Mouse (Mus musculus) mouse trophoblast stem cell (cell line): ENCODE measurements around the gene Cotl1.

Source experiments
- in situ Hi-C, 2 experiments: fragments of 300-500 bp; cut with MseI, MboI; formaldehyde crosslinking; loops; 2 replicates in 1 of 2; 3 replicates in 1 of 2; pipeline ENCODE4 v1.15.1; 2025

The Cotl1 gene

DNA sequence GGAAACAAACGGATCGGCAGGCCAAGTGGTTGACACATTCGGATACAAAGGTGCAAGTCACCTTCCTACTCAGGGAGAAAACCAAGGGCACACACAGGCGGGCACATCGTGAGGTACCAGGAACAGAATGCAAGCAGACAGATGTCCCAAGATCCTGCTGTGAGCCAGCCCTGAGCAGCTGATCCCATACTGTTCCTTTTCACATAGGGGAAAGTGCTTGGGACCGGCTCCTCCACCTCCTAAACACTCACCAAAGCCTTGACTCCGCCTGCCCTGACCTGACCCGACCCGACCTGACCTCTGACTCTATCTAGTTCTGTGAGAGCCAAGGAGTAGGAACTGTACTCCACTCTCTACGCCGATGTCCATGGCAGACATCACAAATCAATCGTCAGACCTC is 22.9 kb downstream of the Cotl1 start:
- in situ Hi-C loops, result no loop called here

DNA sequence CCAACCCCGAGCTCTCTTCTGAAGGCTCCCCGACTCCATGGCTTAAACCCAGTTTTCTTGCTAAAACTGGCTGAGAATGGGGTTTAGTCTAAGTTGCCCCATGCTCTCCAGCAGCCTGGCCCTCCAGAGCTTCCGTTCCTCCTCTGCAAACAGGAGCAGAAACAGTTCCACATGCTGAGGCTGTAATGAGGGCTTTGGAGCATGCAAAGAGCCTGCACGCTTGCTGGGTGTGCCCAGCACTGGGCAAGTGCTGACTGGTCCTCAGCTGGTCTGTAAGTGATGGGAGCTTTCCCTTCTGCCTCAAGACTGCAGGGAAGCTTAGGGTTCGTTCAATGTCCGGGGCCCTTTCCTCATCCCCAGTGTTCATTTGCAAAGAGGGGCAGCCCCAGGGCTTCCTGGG is 24.1 kb downstream of the Cotl1 start:
- in situ Hi-C loops, result no loop called here

DNA sequence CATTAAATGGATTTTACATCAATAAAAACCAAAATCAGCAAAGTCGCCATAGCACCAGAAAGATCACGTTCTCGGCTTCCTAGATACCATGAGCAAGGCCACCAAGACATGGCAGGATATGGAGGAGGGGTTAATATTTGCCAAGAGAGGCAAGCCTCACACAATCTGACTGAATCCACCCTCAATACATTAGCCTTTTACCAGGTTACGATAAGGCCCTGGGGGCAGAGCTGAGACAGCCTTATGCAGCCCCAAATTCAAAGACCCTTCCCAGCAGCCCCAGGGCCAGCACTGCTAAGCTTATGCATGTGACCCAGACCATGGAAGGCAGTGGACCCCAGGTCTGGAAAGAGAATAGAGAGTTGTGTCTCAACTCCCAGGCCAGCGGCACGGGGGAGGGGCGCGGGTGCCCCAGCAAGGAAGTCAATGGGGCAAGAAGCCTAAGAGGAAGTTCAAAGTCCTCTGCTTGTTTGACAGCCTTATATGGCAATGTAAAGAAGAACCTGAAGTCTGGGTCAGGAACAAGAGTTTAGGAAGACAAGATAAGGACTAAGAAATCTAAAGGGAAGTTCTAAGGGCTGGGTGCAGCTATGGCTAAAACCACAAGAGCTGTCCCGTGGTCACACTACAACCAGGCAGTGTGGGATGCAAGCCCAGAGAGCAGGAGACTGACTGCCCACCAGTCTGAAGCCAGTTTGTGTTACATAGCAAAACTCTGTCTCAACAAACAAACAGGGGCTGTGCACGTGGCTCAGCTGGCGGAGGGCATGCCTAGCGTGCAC is 27.5 kb downstream of the Cotl1 start:
- in situ Hi-C loops, result no loop called here

- in situ Hi-C loops, result no loop called here
These were observed 28.4 kb downstream of the Cotl1 start for GRCm38 (mm10) chr8:119811925-119812324.

DNA sequence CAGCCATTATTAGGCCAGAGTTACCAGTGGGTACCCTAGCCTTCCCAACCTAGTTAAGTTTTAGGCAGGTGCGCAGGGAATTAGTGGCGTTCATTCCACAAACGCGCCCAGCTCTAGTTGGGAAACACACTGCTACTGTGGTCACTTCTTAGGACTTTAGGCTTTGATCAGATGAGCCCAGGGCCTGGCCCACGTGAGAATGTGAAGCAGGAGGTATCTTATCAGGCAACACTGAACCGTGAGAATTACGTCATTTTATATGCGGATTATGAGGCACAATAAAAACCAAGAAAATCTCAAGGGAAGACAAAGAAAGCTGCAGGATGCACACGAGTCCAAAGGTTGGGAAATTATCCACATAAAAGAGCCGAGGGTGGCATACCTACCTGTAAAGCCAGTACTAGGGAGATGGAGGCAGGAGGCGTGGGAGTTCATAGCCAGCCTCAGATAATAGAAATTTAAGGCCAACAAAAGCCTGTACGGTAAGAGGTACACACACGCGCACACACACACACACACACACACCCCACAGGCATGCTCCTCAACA is 29.3 kb downstream of the Cotl1 start:
- in situ Hi-C loops, result no loop called here

- in situ Hi-C loops, result no loop called here
These were observed 30.0 kb downstream of the Cotl1 start for GRCm38 (mm10) chr8:119810127-119810868.

- in situ Hi-C loops, result no loop called here
These were observed 30.7 kb downstream of the Cotl1 start for GRCm38 (mm10) chr8:119809620-119810019.

- in situ Hi-C loops, result no loop called here
These were observed 32.7 kb downstream of the Cotl1 start for GRCm38 (mm10) chr8:119807687-119808086.

DNA sequence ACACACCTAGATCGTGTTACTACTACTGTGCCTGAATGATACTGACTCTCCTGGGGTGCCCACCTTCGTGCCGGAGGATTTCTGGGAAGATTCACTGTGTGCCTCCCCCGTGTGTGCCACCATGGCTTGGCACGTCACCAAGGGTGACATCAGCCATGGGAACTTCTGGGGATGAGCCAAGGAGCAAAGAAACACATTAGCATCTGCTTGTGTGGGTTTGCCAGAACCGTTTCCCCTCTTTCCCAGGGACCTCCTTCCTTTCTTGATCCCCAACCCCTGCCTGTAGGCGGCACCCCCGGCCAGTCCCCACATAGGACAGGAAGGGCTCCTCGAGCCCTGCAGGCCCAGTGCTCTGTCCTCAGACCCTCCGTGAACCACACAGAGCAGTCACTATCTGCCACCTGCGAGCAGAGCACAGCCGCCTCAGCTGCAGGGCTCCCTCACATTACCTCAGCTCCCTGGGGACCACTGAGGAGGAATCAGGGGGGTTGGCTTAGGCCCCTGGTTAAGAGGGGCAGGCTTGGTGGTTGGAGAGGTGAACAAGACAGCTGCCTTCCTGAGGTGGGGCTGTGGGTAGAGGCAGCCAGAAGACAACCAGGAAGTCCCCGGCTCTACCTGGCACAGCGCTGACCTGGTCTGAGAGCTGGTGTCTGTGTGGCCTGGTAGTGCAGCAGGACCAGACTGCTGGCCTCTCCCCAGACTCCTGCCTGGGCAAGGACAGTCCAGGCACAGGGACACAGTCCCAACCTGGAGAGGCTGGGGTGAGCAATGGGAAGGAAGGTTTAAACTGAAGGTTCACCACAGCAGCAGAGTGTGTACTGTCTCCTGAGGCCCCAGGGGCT is 33.7 kb downstream of the Cotl1 start:
- in situ Hi-C loops, result no loop called here

- in situ Hi-C loops, result no loop called here
These were observed 35.1 kb downstream of the Cotl1 start for GRCm38 (mm10) chr8:119805275-119805674.

- in situ Hi-C loops, result no loop called here
These were observed 37.8 kb downstream of the Cotl1 start for GRCm38 (mm10) chr8:119802592-119802991.

DNA sequence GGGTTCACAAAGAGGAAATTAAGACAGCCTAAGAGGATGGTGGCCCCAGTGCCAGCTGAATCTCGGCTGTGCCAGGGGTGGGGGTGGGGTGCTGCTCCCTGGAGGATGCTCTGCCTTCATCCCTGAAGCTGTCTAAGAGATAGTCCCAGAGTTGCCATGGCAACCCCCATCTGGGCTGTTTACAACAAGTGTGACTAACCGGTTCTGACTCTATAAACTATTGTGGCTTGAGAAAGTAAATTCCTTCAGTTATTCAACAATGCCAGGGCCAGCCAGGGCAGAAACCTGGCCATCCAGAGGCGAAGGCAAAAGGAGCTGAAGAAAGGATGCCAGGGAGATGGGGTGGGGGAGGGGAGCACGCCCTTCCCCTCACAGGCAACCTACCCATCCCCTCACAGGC is 39.2 kb downstream of the Cotl1 start:
- in situ Hi-C loops, result no loop called here

DNA sequence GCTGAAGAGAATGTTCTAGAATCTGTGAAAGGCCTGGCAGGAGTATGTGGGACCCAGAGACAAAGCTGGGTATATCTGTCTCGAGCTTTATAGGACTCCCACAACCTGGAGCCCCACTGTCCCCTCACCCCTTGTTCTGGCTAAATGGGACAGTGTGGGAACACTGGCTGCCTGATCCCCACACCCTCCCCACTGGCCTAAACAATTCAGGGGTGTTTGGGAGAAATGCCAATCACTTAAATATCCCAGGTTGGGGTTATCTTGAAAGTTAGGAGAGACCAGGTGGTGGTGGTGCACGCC is 41.4 kb downstream of the Cotl1 start:
- in situ Hi-C loops, result no loop called here

GRCm38 (mm10) chr8:119798170-119798964 is 42.0 kb downstream of the Cotl1 start:
- in situ Hi-C loops, result no loop called here

DNA sequence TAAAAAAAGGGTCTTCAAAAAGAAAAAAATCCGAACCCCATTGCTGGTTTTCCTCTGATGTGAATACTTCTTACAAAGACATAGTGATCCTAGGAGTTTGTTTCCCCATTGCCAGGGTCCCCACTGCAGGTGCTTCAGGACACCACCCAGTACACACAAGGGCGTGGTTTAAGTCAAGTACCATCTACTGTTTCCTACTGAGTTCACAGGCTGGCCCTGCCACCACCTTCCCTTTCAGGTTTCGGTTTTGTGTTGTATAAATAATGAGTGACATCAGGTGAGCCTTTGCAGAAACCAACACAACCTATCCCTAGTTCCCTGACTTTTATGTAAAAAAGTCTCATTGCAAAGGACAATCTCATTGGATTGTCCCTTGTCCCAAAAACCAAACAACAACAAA is 44.7 kb downstream of the Cotl1 start:
- in situ Hi-C loops, result no loop called here

GRCm38 (mm10) chr8:119794689-119795088 is 45.7 kb downstream of the Cotl1 start:
- in situ Hi-C loops, result no loop called here

GRCm38 (mm10) chr8:119791804-119792704 is 48.3 kb downstream of the Cotl1 start:
- in situ Hi-C loops, result no loop called here

DNA sequence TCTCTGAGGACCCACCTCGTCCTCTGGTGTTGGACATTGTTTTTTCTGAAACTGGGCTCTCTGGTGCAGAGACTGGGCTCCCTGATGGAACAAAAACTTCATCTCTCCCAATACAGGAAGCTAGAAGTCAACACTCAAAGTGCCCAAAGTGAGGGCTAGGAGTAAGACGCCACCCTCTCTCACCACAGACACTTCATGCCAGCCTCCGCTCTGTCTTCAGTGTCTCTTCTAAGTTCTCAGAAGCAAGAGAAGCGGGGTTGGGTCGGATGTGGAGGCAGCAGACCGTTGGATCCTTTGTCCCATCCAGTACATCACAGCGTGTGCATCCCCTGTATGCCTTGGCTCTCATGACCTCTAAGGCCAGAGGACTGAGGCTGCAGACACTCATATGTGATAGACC is 50.8 kb downstream of the Cotl1 start:
- in situ Hi-C loops, result no loop called here

DNA sequence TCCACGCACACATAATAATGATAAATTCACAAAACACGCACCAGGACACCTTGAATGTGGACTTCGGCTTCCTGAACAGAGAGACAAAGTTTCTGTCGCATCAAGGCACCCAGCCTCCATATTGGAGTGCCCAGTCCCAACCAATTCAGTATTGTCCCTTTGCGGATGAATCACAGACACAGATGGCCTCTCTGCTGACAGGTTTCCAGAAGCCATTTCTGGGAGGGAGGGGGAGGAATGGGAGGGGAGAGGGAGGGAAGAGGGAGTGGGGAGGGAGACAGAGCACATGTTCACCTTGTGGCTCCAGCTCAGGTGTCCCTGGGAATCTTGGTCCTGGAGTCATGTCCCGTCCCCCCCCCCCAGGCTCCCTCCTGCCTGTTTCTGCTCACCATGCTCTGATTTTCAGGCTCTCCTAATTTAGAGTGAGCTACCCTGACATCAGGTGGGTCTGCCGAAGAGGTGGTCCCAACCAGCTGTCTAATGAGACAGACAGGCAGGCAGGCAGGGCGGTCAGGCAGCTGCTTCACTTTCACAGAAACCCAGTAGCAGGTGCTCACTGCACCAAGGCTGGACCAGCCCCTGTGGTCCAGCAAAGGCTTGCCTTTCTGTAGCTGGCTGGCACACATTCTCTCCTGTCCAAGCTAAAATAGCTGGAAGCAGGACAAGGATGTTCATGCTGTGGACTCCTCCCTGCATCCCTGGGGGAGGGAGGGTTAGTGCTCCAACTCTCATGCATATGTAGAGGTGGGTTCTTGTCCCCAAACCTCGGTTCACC is 51.5 kb downstream of the Cotl1 start:
- in situ Hi-C loops, result no loop called here

DNA sequence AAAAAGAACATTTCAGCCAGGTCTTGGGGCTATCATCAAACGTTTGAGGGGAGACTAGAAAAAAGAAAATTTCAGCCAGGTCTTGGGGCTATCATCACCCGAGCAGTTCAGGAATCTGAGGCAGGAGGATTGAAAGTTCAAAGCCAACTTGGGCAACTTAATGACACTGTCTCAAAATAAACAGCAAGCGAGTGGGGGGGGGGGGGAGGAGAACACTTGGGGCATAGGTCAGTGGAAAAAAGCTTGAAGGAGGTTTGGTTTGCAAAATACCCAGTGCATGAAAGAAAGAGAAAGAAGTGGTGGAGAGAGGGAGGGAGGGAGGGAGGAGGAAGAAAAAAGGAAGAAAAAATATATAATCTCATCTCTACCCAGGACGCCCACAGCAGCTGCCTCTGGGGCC is 53.0 kb downstream of the Cotl1 start:
- in situ Hi-C loops, result no loop called here
